Mouse (Mus musculus): ENCODE results near the gene Acadsb. TPM values are rescaled to one million over a fixed set of nuclear protein-coding genes. Genes with fewer than 3 reads are reported as not detected.

Gene Acadsb
- 10 to 100 TPM; 34.6 to 37.6 TPM for total RNA-seq (2023)

DNA sequence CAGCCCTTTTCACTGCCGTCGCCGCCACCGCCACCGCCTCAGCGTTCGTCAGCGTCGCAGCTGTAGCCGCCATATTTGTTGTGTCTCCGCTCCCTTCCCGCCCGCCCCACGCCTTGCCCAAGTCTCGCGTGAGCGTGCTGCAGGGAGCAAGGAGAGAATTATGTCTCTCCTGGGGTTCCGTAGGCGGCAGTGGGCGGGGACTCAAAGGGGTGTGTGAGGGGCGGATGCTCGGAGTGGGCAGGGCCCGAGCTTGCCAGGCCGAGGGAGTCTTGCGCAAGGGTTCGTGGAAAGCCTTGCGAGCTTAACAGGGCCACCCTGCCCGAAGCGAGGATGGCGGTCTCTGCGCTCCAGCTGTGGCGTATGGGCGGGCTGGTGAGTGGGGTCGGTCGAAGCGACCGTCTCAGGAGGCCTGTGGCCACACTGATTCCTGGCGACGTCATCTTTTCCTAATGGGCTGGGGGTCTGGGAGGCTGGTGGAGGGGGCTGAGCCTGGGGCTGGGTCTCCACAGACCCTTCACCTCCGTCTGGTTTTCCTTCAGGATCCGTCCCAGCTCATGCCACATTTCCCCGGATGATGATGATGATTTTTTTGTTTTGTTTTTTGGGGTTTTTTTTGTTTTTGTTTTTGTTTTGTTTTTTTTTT lies at the start of gene Acadsb, which contains the start of gene Ikzf5:
Gene Acadsb (plus strand): TSS at position 186 of the 643 bp plus-strand sequence.
Gene Ikzf5 (minus strand): TSS at position 106 of the 643 bp plus-strand sequence.

DNA sequence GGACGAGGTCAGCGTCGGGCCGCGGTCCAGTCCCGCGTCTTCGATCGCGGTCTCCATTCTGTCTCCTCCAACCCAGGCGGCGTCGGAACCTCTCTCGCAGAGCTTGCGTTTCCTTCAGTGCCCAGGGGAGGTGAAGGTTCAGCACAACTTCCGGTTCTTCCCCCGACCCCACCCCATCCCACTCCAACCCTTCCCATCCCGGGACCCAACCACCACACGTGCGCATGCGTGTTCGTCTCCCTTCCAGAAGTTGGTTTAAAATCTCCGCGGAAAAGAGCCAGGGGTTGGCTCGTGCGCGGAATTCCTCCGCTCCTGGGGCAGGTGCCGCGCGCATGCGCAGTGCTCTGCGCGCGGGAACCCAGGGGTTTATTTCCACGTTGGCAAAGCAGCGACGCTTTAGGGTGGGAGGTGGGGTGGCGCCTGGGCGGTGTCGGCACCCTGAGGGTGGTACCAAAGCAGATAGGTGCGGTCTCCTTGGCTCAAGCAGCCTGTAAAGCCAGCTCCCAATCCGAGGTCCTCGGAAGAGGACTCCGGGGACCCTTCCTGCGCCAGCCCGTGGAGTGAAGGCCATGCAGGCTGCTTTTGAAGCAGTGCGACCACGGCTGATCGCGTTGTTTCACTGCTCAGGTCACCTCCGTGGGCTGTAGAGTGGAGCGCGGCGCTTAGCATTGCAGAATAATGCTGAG lies 47.6 kb upstream of the Acadsb start, which contains the start of gene 2310057M21Rik:
Gene 2310057M21Rik (minus strand): TSS at position 145 of the 686 bp plus-strand sequence.

DNA sequence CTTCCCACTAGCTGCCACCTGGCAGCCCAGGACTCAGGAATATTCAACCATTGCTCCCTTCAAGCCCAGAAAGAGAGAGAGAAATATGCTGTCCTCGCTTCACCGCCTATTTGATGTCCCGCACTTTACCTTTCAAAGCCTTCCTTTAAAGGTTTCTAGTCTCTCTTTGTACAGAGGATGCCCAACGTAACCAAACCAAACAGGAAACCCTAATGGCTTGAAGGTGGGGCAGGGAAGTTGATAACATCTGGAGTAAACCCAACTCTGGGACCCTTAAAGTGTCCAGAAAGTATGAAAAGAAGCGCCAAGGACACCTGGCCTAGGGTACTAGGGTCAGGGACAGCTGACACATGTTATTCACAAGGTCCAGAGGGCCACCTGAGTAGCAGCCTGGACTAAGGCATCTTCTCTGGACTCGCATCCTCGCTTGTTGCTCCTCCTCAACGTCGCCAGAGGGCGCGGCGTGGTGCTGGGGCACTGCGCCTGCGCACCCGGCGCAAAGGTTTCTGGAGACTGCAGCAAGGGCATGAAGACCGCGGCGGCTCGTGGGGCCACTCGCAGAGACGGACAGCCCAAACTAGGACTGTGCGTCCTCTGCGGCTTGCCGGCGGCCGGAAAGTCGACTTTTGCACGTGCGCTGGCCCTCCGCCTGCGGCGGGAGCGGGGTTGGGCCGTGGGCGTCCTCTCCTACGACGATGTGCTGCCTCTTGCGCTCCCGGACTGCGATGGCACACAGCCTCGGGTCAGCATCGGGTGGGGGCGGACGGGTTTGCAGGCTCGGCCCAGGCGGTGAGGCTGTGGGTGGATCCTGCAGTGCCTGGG lies 39.5 kb upstream of the Acadsb start, which contains the start of gene Pstk:
Gene Pstk (plus strand): TSS at position 494 of the 822 bp plus-strand sequence.

Other genes starting within 250 kb of the Acadsb start
- not detected for gene 5430419D17Rik, start 236.2 kb upstream of the Acadsb start, total RNA-seq (2023)
- not detected for gene Cuzd1, start 88.3 kb upstream of the Acadsb start, total RNA-seq (2023)
- gene Fam24b, start 81.1 kb upstream of the Acadsb start, total RNA-seq (2023), result not detected
- not detected for gene Fam24a, start 76.7 kb upstream of the Acadsb start, total RNA-seq (2023)
- 1 to 10 TPM; 3.8 to 9.9 TPM for gene 2310057M21Rik, start 47.8 kb upstream of the Acadsb start, total RNA-seq (2023)
- 1 to 10 TPM; 5.3 to 5.5 TPM for gene Pstk, start 39.5 kb upstream of the Acadsb start, total RNA-seq (2023)
- 10 to 100 TPM; 39.1 to 41.5 TPM for gene Ikzf5, start 80 bp upstream of the Acadsb start, total RNA-seq (2023)
- not detected for gene Hmx3, start 132.3 kb downstream of the Acadsb start, total RNA-seq (2023)
- gene Hmx2, start 138.2 kb downstream of the Acadsb start, total RNA-seq (2023), result under 1 TPM in 1 of 2 experiments, not detected in 1; 0.44 TPM
- 10 to 100 TPM; 72.8 to 73.5 TPM for gene Bub3, start 149.6 kb downstream of the Acadsb start, total RNA-seq (2023)